Mouse (Mus musculus) embryonic fibroblast, embryonic 13.5 days (primary cell): ENCODE data around the gene Rps6ka5. TPM values are rescaled to one million over a fixed set of nuclear protein-coding genes. Genes with fewer than 3 reads are reported as not detected.

ENCODE experiments used
- H3K27ac ChIP-seq: 2 replicates; pipeline ENCODE4 v1.5.1; 2012; ENCODE audit warnings: low read length, control low read depth, inconsistent platforms; ENCODE audit not compliant: insufficient read depth
- H3K4me1 ChIP-seq: 2 replicates; pipeline ENCODE4 v1.6.1; 2011; ENCODE audit warnings: low read length; ENCODE audit not compliant: control insufficient read depth, insufficient read depth
- H3K4me3 ChIP-seq: 2 replicates; pipeline ENCODE4 v1.5.1; 2011; ENCODE audit warnings: mild to moderate bottlenecking, control low read depth, low read length; ENCODE audit not compliant: insufficient read depth
- CTCF ChIP-seq: IDR thresholded peaks from 2 replicates; pipeline ENCODE4 v1.5.1; 2011; ENCODE audit warnings: mild to moderate bottlenecking, control low read depth, low read length, moderate library complexity, borderline replicate concordance; ENCODE audit not compliant: insufficient read depth
- POLR2A ChIP-seq: IDR thresholded peaks from 2 replicates; pipeline ENCODE4 v1.6.1; 2011; ENCODE audit warnings: low read depth, mild to moderate bottlenecking, control low read depth, low read length, moderate library complexity
- polyA plus RNA-seq: library from polyadenylated mRNA; stranded (reverse); fragments of >200 nt; gene quantifications from 2 replicates; pipeline ENCODE4 v1.2.4, GENCODE M21; 2011; ENCODE audit warnings: low read depth; ENCODE audit not compliant: missing spikeins, insufficient read length

The Rps6ka5 gene
- polyA plus RNA-seq, 1 experiment, result 4.7 TPM

- H3K4me1 ChIP-seq, result no peaks in the 10 kb centered on the region
- no peak overlapping the region for H3K4me3 ChIP-seq
- no peak overlapping the region for H3K27ac ChIP-seq
- no peak for TF ChIP-seq POLR2A
- no peak for TF ChIP-seq CTCF
These were observed 46.1 kb downstream of the Rps6ka5 start for GRCm38 (mm10) chr12:100680676-100681075.

GRCm38 (mm10) chr12:100670647-100671199 is 56.1 kb downstream of the Rps6ka5 start:
- TF ChIP-seq POLR2A, result no peak
- no peak for TF ChIP-seq CTCF
- no peak overlapping the region for H3K27ac ChIP-seq
- no peak overlapping the region for H3K4me3 ChIP-seq

GRCm38 (mm10) chr12:100665294-100665693 is 61.5 kb downstream of the Rps6ka5 start:
- no peak overlapping the region for H3K27ac ChIP-seq
- no peak overlapping the region for H3K4me3 ChIP-seq
- H3K4me1 ChIP-seq, result no peaks in the 10 kb centered on the region
- no peak for TF ChIP-seq POLR2A
- TF ChIP-seq CTCF, result no peak

More at GRCm38 (mm10) chr12:100670647-100671199, 56.1 kb downstream of the Rps6ka5 start:
- H3K4me1 ChIP-seq, result no peaks in the 10 kb centered on the region

GRCm38 (mm10) chr12:100660076-100660475 is 66.7 kb downstream of the Rps6ka5 start:
- no peaks in the 10 kb centered on the region for H3K4me1 ChIP-seq
- no peak overlapping the region for H3K27ac ChIP-seq
- TF ChIP-seq CTCF (no peak), POLR2A (no peak)
- H3K4me3 ChIP-seq, result no peak overlapping the region

GRCm38 (mm10) chr12:100655972-100656371 is 70.8 kb downstream of the Rps6ka5 start:
- Histone ChIP-seq H3K4me1 (no peaks in the 10 kb centered on the region), H3K4me3 (no peak overlapping the region), H3K27ac (no peak overlapping the region)
- no peak for TF ChIP-seq CTCF
- no peak for TF ChIP-seq POLR2A

- Histone ChIP-seq H3K4me1 (no peaks in the 10 kb centered on the region), H3K27ac (no peak overlapping the region), H3K4me3 (no peak overlapping the region)
- TF ChIP-seq POLR2A (no peak), CTCF (no peak)
These were observed 84.8 kb downstream of the Rps6ka5 start for GRCm38 (mm10) chr12:100641936-100642335.

GRCm38 (mm10) chr12:100640726-100641125 is 86.1 kb downstream of the Rps6ka5 start:
- Histone ChIP-seq H3K4me3 (no peak overlapping the region), H3K4me1 (no peaks in the 10 kb centered on the region), H3K27ac (no peak overlapping the region)
- no peak for TF ChIP-seq CTCF
- TF ChIP-seq POLR2A, result no peak

GRCm38 (mm10) chr12:100639680-100640079 is 87.1 kb downstream of the Rps6ka5 start:
- TF ChIP-seq POLR2A (no peak), CTCF (peak; percentile 51; the same call in 1 of the 2 replicates)
- H3K4me1 ChIP-seq, result no peaks in the 10 kb centered on the region
- H3K4me3 ChIP-seq, result no peak overlapping the region
- no peak overlapping the region for H3K27ac ChIP-seq

- Histone ChIP-seq H3K27ac (no peak overlapping the region), H3K4me1 (no peaks in the 10 kb centered on the region), H3K4me3 (no peak overlapping the region)
- TF ChIP-seq POLR2A (no peak), CTCF (no peak)
These were observed 88.9 kb downstream of the Rps6ka5 start for GRCm38 (mm10) chr12:100637886-100638285.

- H3K4me1 ChIP-seq, result no peaks in the 10 kb centered on the region
- no peak for TF ChIP-seq CTCF
- TF ChIP-seq POLR2A, result no peak
- no peak overlapping the region for H3K4me3 ChIP-seq
- no peak overlapping the region for H3K27ac ChIP-seq
These were observed 90.0 kb downstream of the Rps6ka5 start for GRCm38 (mm10) chr12:100636733-100637132.
